In genomic region chr11:5016286-5016685, GRCm38 (mm10) we compare ENCODE assay signal across 9 mouse cellular contexts. TPM values are rescaled to one million over a fixed set of nuclear protein-coding genes. Genes with fewer than 3 reads are reported as not detected.
"Had no signal": no experiment of that assay in that cellular context is flagged by ENCODE, and none has a peak within 500 bp of the region (broad histone marks: within the 10 kb centered on the region; RNA-seq: fewer than 3 reads in every experiment).

No protein-coding gene starts in this region.

- H3K9me3 ChIP-seq: limb, embryonic 13.5 days; liver, embryonic 15.5 days; megakaryocyte, embryonic 14.5 days; midbrain, embryonic 12.5 days; neural tube, embryonic 15.5 days; stomach, embryonic 15.5 days had no signal

- H3K27ac ChIP-seq: kidney, postnatal 0 days; limb, embryonic 13.5 days; liver, embryonic 15.5 days; midbrain, embryonic 12.5 days; neural tube, embryonic 15.5 days; stomach, embryonic 15.5 days had no signal

- H3K4me1 ChIP-seq: limb, embryonic 13.5 days; midbrain, embryonic 12.5 days; neural tube, embryonic 15.5 days; stomach, embryonic 15.5 days had no signal

- H3K4me3 ChIP-seq: limb, embryonic 13.5 days; liver, embryonic 15.5 days; midbrain, embryonic 12.5 days; neural tube, embryonic 15.5 days; stomach, embryonic 15.5 days had no signal

- H3K27me3 ChIP-seq: limb, embryonic 13.5 days; liver, embryonic 15.5 days; megakaryocyte, embryonic 14.5 days; midbrain, embryonic 12.5 days; neural tube, embryonic 15.5 days; stomach, embryonic 15.5 days had no signal

- H3K4me2 ChIP-seq: limb, embryonic 13.5 days; liver, embryonic 15.5 days; lung, embryonic 14.5 days; midbrain, embryonic 12.5 days; neural tube, embryonic 15.5 days; stomach, embryonic 15.5 days had no signal

- H3K9ac ChIP-seq: limb, embryonic 13.5 days; liver, embryonic 15.5 days; lung, embryonic 14.5 days; midbrain, embryonic 12.5 days; neural tube, embryonic 15.5 days; stomach, embryonic 15.5 days had no signal

RNA-seq across cellular contexts. Expression of gene Rasl10a, which starts 41.6 kb away (rescaled TPM):
- total RNA-seq: liver, adult 2 months had no signal
